Mouse (Mus musculus): ENCODE results near the gene Btbd7.

The Btbd7 gene

GRCm38 (mm10) chr12:102782841-102783240 is 95.4 kb downstream of the Btbd7 start:
- DNase-seq (ENCODE audit: low spot score) = no peak

DNA sequence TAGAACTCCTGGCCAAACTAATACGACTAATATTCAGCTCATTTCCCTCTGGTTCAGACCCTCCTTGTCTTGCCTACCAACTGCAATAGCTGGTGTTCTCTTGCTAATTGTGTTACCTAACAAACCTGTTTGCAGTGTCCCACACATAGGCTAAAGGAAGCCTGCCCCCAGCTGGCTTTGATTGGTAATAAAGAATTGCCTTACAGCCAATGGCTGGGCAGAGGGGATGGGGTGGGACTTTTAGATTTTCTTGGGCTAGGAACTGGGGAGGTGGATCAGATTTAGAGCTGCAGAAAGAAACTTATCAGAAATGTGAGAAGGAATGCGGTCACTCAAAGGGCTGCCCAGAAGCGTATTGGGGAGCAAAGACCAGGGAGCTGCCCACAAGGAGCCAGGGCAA is 98.8 kb downstream of the Btbd7 start:
- DNase-seq (ENCODE audit: low spot score) = no peak

- no peak for DNase-seq (ENCODE audit: low spot score)
These were observed 100.1 kb downstream of the Btbd7 start for GRCm38 (mm10) chr12:102778151-102778550.

DNA sequence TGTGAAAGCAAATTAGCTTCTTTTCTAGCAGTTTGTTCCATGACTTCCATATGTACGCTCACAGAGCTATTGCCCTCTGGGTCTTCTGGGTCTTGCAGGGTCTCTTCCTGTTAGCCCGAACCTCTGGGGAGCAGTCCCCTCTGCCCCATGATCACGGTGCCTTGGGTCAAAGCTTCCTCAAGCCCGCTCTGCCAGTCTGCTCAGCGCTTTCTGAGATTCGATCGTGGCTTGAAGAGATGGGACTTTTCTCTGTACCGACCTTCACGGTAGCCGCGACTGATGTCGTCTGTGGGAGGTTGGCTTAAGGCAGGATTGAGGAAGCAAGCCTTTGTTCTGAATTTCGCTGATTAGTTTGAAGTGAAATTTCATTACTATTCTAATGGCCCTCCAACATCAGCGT is 102.2 kb downstream of the Btbd7 start:
- no peak for DNase-seq (ENCODE audit: low spot score)

- DNase-seq (ENCODE audit: low spot score) = no peak
These were observed 105.6 kb downstream of the Btbd7 start for GRCm38 (mm10) chr12:102772676-102773075.

GRCm38 (mm10) chr12:102771601-102772000 is 106.7 kb downstream of the Btbd7 start:
- DNase-seq (ENCODE audit: low spot score) = no peak

DNA sequence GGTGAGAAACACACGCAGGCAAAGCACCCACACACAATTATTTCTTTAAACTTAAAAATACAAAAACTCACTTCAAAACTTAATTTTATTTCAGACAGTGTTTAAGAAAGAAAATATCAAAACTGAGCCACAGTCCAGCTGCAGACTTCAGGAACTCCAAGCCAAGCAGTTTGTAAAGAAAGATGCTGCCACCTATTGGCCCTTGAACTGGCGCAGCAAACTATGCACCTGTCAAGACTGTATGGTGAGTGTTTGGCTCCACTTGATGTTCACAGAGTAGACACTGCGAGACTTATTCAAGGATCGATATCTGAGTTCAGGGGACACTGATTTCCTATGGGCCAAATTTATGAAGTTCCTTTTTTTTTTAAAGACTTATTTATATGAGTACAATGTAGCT is 109.3 kb downstream of the Btbd7 start:
- no peak for DNase-seq (ENCODE audit: low spot score)

GRCm38 (mm10) chr12:102763696-102764095 is 114.6 kb downstream of the Btbd7 start:
- DNase-seq (ENCODE audit: low spot score) = no peak

- no peak for DNase-seq (ENCODE audit: low spot score)
These were observed 116.6 kb downstream of the Btbd7 start for GRCm38 (mm10) chr12:102761668-102762067.

GRCm38 (mm10) chr12:102758936-102759335 is 119.3 kb downstream of the Btbd7 start:
- DNase-seq (ENCODE audit: low spot score) = no peak

DNA sequence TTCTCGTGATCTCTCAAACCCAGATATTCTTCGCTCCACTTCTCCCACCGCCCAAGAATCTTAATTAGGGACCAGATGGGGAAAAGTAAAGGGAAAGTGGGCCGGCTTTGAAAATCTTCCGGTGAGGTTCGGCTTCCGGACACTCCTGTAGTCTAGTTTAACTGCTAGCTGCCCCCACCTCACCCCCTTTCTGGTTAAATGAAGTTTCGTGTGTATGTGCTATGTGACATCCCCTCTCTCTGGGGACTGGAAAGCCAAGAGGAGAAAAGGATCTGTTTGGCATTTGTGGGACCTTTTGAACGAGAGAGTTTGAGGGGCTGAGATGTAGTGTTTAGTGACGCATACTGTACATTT is 119.9 kb downstream of the Btbd7 start, which contains the start of gene Gm20604:
Gm20604 (minus strand) TSS at position 270 of the 354 bp plus-strand sequence.
- no peak for DNase-seq (ENCODE audit: low spot score)

DNA sequence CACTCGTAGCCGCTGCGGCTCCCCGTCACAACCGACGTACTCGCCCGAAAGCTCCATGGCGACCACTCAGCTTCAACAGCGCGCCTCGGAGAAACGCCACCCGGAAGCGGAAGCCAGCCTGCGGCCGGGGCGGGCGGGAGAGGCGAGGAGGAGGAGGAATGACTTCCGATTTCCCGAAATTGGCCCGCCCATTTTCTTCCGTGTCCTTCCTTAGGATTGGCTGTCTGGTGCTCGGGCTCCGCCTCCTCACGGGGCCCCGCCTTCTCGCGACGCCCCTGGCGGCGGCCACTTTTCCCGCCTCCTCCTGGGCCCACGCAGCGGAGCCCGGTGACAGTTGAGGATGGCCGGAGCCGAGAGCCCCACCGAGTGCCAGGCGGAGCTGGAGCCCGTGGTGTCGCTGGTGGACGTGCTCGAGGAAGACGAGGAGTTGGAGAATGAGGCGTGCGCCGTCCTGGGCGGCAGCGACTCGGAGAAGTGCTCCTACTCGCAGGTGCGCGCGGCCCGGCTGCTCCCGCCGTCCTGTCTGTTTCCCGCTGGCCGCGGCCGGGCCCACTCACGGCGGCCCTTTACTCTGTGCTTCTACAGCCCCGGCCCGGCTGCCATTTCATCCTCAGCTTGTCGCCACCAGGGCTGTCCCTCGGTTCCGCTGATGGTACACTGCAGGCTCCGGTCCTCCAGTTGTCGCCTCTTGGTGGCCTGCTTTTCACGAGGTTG is 120.4 kb downstream of the Btbd7 start, which contains the start of the genes Gm28051, Gon7 and Ubr7:
Gm28051 (minus strand) TSS at position 77 of the 714 bp plus-strand sequence.
Gon7 (minus strand) TSS at position 115 of the 714 bp plus-strand sequence.
Ubr7 (plus strand) TSS at position 279 of the 714 bp plus-strand sequence.
- DNase-seq (ENCODE audit: low spot score) = peak; percentile 91

GRCm38 (mm10) chr12:102757055-102757688 is 121.1 kb downstream of the Btbd7 start:
- DNase-seq (ENCODE audit: low spot score) = no peak

- no peak for DNase-seq (ENCODE audit: low spot score)
These were observed 122.0 kb downstream of the Btbd7 start for GRCm38 (mm10) chr12:102756304-102756703.

GRCm38 (mm10) chr12:102748256-102748655 is 130.0 kb downstream of the Btbd7 start:
- no peak for DNase-seq (ENCODE audit: low spot score)

- DNase-seq (ENCODE audit: low spot score) = no peak
These were observed 133.4 kb downstream of the Btbd7 start for GRCm38 (mm10) chr12:102744839-102745238.

- DNase-seq (ENCODE audit: low spot score) = peak; percentile 68
These were observed 134.4 kb downstream of the Btbd7 start, which contains the start of the genes Moap1 and Tmem251 for GRCm38 (mm10) chr12:102743589-102744574. TSS of gene Moap1 (minus strand) at chr12:102743661. TSS of gene Tmem251 (plus strand) at chr12:102743762.

GRCm38 (mm10) chr12:102743036-102743588 is 135.2 kb downstream of the Btbd7 start:
- no peak for DNase-seq (ENCODE audit: low spot score)

DNA sequence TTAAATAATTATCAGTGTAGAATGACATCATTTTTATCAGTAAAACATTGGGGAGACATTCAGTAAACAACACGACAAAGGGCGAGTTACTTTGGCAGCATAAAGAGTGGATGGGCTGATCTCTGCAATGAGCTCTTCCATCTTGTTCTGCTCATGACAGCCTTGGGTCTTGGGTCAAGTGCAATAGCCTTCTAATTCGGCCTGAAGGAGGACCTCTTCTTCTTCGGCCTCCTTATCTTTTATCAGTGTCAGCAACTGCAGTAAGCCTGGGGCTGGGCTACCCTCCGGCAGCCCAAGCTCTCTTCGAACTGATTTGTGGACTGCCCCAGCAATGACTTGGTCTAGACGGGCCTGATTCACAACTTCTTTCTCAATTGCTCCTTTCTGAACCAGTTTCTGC is 136.2 kb downstream of the Btbd7 start:
- DNase-seq (ENCODE audit: low spot score) = no peak

DNA sequence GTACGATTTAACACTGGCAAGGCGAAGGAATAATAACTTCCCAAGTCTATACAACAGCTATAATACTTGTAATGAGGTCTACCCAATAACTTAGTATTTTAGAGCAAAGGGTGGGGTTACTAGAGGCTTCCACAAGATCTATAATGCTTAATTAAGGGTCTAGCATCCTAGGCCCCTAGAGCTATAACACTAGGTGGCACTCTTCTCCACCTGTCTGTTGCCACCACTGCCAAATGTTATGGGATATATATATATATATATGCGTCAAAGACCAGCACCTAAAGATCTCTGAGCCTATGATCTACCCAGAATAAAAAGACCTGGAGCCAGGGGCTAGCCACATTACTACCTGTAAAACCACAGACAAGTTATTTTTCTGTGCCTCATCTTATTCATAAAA is 138.0 kb downstream of the Btbd7 start:
- no peak for DNase-seq (ENCODE audit: low spot score)

DNA sequence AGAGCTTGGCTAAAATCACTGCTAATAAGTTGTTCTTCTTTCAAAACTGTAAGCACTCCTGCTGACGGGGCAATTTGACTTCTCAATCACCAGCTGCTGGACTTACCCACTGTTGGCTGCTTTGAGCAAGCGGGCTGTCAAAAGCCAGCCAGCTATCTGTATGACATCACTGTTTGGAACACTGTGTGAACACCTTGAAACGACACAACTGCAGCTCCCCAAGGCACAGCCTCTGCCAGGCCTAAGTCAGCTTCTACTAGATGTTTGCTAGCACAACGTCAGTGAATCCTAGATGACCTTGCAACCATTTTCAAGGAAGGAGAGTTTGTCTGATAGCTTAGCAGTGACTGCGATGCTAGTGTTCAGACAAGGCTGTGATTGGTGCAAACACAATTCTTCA is 139.2 kb downstream of the Btbd7 start:
- no peak for DNase-seq (ENCODE audit: low spot score)

- no peak for DNase-seq (ENCODE audit: low spot score)
These were observed 144.9 kb downstream of the Btbd7 start for GRCm38 (mm10) chr12:102733381-102733780.
